Mouse (Mus musculus) spleen, adult 2 months (tissue): ENCODE measurements at regions not wholly inside any gene's neighbourhood (a gene's known extent, or its start where the extent isn't known, plus 50 kb on each side); places are given as distances from the start of the nearest gene placed in this dataset.

Experiments used
- CTCF ChIP-seq: fragments of 200-500 bp; IDR thresholded peaks from 2 replicates; pipeline ENCODE4 v1.5.1; 2011; ENCODE audit warnings: mild to moderate bottlenecking, inconsistent platforms; ENCODE audit not compliant: insufficient read depth, insufficient read length, insufficient replicate concordance; ENCODE audit errors: extremely low read depth
- POLR2A ChIP-seq: fragments of 200-500 bp; IDR thresholded peaks from 2 replicates; pipeline ENCODE4 v1.6.1; 2011; ENCODE audit warnings: low read depth, low read length, inconsistent platforms

- no peak for TF ChIP-seq POLR2A
- no peak for TF ChIP-seq CTCF
Observed at GRCm38 (mm10) chr3:143909341-143909740, 295.7 kb downstream of the Lmo4 start.
